Mouse (Mus musculus) ES-Bruce4 (cell line): Measurements from ENCODE around the gene Ghrhr.

Experiments
- CTCF ChIP-seq: IDR thresholded peaks from one replicate; pipeline ENCODE4 v1.8.1; 2011; ENCODE audit warnings: low read depth, low read length
- EP300 ChIP-seq: IDR thresholded peaks from 2 replicates; pipeline ENCODE4 v1.6.1; 2011; ENCODE audit warnings: low read depth, low read length; ENCODE audit not compliant: insufficient read depth
- POLR2A ChIP-seq: IDR thresholded peaks from one replicate; pipeline ENCODE4 v1.8.1; 2011; ENCODE audit warnings: low read length; ENCODE audit not compliant: insufficient read depth

DNA sequence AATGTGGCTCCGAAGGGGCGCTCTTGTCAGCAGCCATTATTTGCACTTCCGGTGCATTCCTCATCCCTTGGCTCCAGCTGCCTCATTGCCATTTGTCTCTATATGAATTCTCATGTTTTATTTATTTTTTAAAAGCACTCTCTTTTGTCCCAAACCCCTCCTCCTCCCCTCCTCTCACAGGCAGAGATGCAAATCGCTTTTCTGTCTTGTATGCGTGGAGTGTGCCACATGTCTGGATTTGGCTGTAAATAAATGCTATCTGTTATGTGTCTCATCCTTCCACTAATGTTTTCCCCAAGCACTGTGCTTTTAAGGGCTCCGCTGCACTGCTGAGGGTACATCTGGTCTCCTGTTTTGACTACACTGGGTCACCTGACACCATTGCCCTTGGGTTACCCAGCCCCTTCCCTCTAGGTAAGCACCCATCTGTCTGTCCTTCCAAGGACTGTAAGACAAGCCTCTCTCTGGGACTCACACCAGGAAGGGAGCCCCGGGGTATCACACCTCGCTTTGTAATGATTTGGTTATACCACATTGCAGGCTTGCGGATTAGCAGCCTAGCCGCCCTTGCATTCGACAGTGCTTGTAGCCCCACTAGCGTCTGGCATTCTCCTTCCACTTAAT lies 12.6 kb downstream of the Ghrhr start:
- TF ChIP-seq POLR2A (no peak), CTCF (no peak), EP300 (no peak)
